Mouse (Mus musculus) liver, adult (tissue): ENCODE results near the gene Ccdc15.

Source experiments
- GATA4 ChIP-seq: IDR thresholded peaks from 2 replicates; pipeline ENCODE4 v1.6.1; 2014; ENCODE audit warnings: mild to moderate bottlenecking, low read length; ENCODE audit not compliant: insufficient replicate concordance

Gene Ccdc15

DNA sequence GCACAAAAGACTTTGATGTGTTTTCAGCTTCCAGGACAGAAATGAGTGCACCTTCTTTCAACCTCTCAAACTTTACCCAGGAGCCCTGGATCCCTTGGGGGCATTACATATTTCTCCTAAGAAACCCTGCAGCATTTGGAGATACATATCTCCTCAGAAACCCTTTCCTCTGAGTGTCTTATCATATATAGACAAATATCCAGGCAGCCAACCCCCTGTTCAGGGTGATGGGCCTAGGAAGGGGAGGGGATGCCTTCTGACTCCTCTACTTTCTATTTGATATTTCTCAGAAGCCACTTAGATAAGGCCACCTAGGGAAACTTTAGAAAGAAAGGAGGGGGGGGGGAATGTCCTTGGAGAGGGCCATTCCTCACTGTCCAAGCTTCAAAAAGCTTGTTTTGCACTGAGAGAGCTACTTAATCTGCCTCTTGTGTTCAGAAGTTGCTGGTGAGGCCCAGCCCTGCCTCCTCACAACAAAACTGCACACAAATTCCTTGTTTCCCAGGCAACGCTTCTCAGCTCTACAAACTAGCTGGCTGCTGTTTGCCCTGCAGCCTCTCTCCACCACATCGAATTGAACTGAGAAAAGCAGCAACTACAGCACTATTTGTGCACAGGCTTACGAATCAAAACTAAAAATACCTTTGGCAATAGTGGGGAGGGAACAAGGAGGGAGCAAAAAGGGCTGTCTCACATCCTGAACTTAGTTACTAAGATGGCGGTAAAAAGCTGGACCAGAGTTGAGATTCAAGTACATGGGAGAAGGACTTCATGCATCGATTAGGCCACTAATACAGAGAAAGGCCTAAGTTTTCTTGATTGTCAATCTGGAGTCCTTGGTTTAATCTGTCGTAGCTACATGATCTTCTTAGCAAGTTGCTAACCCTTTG, 11.3 kb upstream of the Ccdc15 start:
- TF ChIP-seq GATA4, result no peak

DNA sequence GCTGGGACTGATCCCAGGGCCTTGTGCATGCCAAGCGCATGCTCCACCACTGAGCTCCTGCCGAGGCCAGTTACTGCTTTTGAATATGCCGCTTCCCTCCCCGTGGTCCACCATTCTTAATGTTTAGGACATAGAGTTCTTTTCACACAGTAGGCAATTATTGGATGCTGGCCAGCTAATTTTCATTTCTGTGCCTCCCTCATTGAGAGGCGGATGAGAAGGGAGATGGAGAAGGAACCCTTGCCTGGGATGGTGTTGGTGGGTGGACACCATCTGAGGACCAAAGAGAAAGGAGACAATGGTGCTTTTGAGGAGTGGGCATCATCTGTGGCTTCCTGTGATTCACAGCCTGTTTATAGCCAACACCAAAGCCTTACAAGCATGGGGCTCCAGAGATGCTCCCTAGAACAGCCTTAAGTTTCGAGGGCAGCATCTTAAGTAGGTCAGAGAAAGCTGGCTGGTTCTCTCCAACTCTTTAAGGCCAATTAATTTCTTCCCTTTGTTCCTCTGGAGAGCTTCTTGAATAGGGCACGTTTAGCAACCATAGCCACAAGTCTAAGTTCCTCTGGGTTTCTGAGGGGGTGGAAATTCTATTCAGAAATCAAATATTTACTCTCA, 10.6 kb upstream of the Ccdc15 start:
- no peak for TF ChIP-seq GATA4

DNA sequence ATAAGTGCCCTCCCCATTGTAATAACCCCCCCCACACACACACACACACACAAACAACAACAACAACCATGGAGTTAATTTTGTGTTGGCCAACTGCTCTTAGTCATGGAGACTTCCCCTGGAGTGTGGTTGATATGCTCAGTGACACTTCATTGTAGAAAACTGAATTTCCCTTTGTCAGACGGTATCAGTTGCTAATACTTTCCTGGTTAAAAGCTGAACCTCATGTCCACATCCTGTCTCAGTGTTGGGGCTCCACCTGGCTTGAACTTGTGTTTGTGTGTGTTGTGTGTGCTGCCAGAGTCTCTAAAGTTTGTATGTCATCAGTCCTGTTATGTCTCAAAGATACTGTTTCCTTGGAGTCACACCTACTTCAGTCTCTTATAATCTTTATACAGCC, 6.3 kb upstream of the Ccdc15 start:
- no peak for TF ChIP-seq GATA4

DNA sequence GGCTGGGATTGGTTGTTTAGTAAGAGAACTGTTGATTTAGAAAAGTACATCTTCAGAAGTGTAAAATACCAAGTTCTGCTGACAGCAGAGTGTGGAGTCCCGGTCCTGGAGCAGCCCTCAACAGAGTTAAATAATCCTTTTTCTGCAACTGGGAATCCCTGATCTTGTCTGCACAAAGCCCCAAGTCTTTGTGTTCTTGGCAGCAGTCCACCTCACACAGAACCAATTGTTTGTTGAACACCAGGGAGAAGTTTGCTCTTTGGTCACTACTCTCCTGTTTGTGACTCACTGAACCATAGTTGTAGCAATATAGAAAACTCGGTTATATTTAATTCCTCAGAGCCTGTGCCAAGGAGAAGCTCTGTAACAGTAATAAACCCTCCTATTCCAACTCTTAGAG, 3.0 kb upstream of the Ccdc15 start:
- no peak for TF ChIP-seq GATA4

DNA sequence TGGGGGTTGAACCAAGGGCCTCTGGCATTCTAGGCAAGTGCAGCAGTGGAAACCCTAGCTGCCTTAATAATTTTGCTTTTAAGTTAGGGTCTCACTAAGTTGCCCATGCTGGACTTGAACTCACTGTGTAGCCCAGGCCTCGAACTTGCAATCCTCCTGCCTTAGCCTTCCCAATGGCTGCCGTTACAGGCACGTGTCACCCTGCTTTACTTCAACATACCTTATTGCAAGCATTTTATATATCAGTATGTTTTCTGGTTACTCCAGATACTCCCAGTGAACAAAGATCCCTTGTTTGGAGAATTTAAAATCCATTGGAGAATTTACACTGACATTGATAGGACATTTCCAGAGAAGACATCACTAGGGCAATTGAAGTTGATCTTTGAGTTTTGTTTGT, 818 bp upstream of the Ccdc15 start:
- no peak for TF ChIP-seq GATA4

DNA sequence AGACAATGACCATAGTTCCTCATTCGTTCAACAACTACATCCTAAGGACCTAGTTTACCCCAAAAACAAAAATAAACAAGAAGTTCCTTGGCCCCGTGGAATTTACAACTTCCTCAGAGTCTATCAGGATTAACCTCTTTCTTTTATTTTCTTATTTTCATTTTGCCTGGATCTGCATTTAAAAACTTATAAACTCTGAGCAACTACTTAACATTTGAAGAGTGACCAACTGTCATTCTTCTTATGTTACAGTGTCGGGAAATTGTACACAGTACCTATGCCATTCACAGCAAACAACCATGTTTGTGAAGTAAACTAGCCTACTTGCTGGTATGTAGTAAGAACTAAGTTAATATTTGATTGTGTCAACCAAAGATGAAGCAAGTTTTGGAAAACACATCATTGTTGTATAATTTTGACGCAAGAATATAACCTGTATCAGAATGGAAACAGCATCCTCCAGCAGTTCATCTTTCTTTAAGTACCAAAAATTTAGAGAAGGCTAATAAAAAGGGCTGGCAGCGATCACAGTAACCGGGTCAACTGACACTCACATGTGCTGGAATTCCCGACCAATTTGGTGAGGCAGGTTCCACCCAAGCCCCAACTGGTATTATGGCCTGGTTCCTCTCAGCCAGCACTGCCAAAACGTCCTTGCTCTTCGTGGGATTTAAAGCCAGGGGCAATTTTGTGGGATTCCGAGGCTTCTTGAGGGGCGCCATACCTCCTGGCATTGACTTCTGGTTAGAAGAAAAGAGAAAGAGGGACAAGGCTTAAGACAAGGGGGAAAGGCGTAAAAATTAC, 846 bp downstream of the Ccdc15 start:
- no peak for TF ChIP-seq GATA4

DNA sequence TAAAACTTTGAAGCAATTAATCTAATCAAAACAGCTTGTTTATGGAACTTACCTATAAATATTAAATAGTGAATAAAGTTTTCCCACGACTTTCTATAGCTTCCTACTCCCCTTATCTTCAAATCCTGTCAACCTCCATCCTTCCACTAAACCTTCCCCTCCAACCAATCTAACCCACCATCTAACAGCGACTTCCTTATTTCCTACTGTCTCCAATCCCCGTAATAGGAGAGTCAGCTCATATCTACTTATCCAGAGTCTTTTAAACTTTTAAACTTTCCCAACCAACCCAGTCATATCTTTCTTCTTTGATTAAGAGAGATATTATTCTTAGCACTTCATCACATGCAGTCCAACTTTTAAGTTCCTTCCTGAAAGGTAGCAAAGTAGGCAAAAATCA, 2.8 kb downstream of the Ccdc15 start:
- no peak for TF ChIP-seq GATA4

DNA sequence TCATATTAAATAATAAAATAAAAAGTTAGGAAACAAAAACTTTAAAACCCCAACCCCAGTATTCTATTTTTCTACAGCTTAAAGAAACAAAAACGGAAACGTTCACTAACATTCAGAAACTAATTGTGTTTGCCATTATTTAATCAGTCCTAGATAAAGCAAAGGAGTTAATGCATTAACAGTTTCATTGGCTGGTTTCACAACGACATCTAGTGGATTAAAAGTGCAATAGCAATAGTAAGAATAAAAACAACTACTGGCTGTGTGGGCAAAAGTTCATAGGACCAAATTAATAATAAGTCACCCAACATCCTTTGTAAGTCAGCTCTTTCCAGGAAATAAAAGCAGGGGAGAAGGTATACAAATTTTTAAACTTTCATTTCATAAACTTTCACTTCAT, 18.8 kb downstream of the Ccdc15 start:
- no peak for TF ChIP-seq GATA4

DNA sequence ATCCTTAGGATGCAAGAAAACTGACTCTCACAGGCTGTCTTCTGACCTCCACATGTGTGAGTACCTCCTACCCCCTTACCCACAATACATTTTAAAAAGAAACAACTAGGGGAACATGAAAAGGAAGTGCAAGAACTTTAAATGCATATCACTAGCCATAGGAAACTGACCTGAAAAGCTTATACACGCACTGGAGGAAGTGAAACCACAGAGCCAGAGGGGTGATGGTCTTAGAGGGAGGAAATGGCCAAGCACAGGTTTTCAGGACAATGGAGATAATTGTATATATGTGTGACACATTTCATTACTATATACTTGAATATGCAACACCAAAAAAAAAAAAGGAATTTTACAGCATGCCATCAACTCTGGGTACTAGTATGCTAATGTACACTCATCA, 46.5 kb downstream of the Ccdc15 start:
- no peak for TF ChIP-seq GATA4

DNA sequence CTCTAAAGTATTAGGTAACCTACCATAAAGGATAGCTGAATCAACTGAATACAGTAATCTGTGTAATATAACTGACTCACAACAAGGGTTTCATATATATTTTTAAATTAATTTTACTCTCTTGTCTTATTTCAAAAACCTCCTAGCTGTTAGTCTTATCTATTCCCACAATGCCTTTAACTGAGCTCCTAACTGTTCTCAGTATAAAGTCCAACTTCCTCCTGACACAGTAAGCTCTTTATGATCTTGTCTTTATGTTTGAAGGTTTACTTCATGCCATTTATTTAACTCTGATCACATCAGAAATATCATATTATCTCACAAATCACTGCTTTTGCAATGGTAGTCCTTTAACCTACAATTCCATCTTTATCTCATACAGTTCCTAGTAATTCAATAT, 52.6 kb downstream of the Ccdc15 start:
- TF ChIP-seq GATA4, result no peak

DNA sequence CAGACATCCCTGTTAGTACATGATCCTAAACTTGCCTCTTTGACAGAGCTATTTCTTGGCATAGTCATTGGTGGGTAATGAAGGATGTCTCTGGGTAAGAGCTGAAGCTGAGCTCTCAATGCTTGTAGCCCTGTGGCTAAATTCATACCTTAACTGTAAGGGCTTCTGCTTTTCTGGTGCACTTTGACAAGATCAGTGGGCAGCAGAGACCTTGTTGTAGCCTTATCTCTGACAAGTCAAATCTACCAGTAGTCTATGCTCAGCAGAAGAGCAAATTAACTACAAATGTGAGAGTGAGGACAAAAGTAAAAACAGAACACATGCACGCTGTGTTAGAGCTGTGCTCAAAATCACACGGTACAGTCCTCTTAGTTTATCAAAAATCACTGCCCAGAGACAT, 81.6 kb downstream of the Ccdc15 start:
- no peak for TF ChIP-seq GATA4

DNA sequence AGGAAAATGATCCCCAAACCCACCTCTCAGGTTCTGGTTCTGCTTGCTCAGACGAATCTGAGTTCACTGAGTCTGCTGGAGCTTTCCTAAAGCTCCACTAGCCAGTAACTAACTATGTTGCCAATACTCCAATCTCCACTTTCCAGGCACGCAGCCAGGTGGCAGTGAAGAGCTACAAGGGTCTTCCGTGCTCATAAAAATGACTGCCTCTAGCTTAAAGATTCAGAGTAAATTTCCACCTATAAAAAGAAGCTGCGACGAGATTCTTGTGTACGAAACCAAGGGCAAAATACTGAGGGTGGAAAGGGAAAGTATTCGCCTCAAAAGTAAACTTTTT, 92.4 kb downstream of the Ccdc15 start:
- TF ChIP-seq GATA4, result no peak

DNA sequence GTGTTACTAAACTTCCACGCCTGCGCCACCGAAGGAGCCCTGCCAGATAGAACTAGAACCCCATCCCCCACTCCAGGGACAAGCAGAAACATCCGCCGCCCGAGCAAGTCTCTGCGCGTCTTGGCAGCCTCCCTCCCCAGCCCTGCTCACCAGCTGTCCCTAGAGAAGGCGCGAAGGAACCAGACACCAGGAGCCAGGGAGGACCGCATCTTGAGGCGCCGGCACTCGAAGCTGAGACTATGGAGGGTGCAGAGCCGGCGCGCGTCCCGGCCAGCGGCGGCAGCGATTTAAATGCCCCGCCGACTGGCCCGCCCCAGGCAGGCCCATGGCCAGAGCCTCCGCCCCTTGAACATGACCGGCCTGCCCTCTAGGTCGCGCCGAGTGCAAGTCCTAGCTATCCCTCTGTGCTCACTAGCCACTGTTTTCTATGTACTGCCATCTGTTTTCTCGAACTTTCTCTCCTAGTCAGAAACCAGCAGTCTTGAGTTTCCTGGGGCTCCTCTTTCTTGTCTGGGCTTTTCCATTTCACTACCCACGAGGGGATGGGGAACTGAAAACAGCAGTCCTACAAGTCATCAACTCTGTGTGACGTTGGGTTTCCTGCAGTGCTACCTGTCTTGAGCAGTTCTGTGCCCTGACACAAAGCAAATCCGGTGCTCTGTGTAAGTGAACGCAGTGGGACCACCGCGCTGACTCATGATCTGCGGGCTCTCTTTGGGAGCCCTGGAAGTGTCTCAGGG, 92.9 kb downstream of the Ccdc15 start, which contains the start of gene Slc37a2:
Gene Slc37a2 (minus strand): TSS at position 590 of the 740 bp plus-strand sequence.
- TF ChIP-seq GATA4, result 0 out of 2 replicates have a peak, but pooled peaks have one; percentile 9

DNA sequence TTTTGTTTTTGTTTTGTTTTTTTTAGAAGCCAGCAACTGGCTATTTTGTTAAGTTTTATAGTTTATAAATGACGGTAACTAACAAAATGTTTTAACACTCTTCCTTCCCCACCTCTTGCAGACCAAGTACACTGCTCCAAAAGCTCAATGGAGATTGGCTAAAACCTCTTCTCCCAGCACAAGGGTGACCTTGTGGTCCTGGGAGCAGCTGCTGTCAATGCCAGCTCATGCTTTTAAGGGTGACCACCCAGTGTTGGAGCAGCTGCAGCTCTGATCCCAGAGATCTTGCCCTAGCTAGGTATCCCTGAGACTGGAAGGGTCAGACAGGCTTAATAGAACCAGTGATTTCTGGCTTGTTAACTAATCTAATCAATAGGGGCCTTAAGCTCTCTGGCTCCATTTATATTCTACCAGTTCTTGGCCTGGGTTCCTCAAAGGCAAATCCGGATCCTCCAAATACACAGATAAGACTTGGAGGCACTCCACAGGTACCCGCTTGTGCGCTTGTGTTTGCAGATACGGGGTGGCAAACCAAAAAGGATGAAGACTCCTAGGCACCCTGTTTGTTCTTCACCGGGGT, 93.6 kb downstream of the Ccdc15 start:
- no peak for TF ChIP-seq GATA4

DNA sequence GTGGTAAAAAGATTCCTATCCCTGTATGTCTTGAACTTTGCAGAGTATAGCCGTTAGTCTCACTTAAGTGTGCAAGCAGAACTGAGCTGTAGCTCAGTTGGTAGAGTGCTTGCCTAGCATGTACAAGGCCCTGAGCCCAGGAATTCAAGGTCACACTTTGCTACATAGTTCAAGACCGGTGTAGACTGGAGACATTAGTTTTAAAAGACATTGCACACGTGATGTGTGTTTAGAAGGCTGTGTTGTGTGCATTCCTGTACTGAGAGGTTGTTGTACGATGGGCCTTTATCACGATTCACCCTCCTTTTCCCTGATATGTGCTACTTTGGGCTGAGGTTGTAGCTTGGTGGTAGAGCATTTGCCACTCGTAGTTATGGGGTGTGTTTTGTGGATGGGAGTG, 97.6 kb downstream of the Ccdc15 start:
- TF ChIP-seq GATA4, result no peak

DNA sequence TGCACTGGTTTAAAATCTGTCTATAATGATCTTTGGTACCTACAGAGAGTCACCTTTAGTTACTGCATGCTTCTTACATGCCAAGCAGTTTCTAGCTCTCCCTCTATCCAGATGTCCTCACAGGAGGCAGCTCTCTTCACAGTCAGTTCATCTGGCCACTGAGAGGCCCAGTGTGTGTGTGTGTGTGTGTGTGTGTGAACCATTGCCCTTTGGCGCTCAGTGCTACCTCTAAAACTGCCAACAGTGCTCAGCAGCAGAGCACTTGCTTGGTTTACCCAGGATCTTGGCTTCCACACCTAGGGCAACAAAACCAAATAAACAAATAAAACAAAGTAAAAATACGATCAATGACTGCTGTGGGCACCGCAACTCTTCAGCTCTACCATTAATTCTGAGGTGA, 98.3 kb downstream of the Ccdc15 start:
- TF ChIP-seq GATA4, result no peak
